26 mouse cellular contexts compared by ENCODE assay signal in genomic region chr12:95769041-95769440, GRCm38 (mm10).
"Had no signal": no experiment of that assay in that cellular context is flagged by ENCODE, and none has a peak within 500 bp of the region (broad histone marks: within the 10 kb centered on the region; RNA-seq: fewer than 3 reads in every experiment).

No protein-coding gene starts in this region.

- H3K4me1 ChIP-seq: embryonic facial prominence, embryonic 12.5 days; embryonic facial prominence, embryonic 15.5 days; forebrain, embryonic 10.5 days; forebrain, embryonic 12.5 days; forebrain, embryonic 15.5 days had no signal

- H3K36me3 ChIP-seq: embryonic facial prominence, embryonic 10.5 days; embryonic facial prominence, embryonic 12.5 days; embryonic facial prominence, embryonic 13.5 days; embryonic facial prominence, embryonic 15.5 days; forebrain, embryonic 10.5 days; forebrain, embryonic 12.5 days; forebrain, embryonic 15.5 days had no signal

- H3K4me3 ChIP-seq: embryonic facial prominence, embryonic 10.5 days; embryonic facial prominence, embryonic 12.5 days; embryonic facial prominence, embryonic 13.5 days; embryonic facial prominence, embryonic 15.5 days; erythroblast, embryonic 14.5 days; forebrain, embryonic 10.5 days; forebrain, embryonic 12.5 days; forebrain, embryonic 13.5 days; forebrain, embryonic 15.5 days; gastrocnemius, adult 2 months; heart, adult 2 months had no signal

- H3K27me3 ChIP-seq: embryonic facial prominence, embryonic 12.5 days; embryonic facial prominence, embryonic 13.5 days; embryonic facial prominence, embryonic 15.5 days; forebrain, embryonic 12.5 days; forebrain, embryonic 13.5 days; forebrain, embryonic 15.5 days had no signal

- H3K27ac ChIP-seq: embryonic facial prominence, embryonic 10.5 days; embryonic facial prominence, embryonic 12.5 days; embryonic facial prominence, embryonic 13.5 days; embryonic facial prominence, embryonic 15.5 days; forebrain, embryonic 10.5 days; forebrain, embryonic 12.5 days; forebrain, embryonic 13.5 days; forebrain, embryonic 15.5 days; gastrocnemius, adult 2 months; heart, adult 2 months had no signal

- H3K4me2 ChIP-seq: embryonic facial prominence, embryonic 12.5 days; embryonic facial prominence, embryonic 13.5 days; embryonic facial prominence, embryonic 15.5 days; forebrain, embryonic 12.5 days; forebrain, embryonic 13.5 days; forebrain, embryonic 15.5 days had no signal

- DNase-seq: cerebellum, adult 8-10 months; cerebellum, adult 9-10 months; cerebellum, adult 9-11 months; cerebellum, postnatal 10 days; cerebellum, postnatal 14 days; cerebellum, postnatal 25 days; cerebellum, postnatal 36 days; embryo, embryonic 11 days; forebrain, postnatal 0 days; gastrocnemius, adult 2 months; gastrocnemius, postnatal 10 days; gastrocnemius, postnatal 14 days; gastrocnemius, postnatal 25 days; gastrocnemius, postnatal 36 days; heart, adult 11 months; heart, adult 18-20 months; heart, adult 2 months had no signal
